Mouse (Mus musculus) fat pad, adult 2 months (tissue): ENCODE results near the gene Cnr2.

Experiments
- DNase-seq: peaks from one replicate; pipeline ENCODE4 v3.0.0-alpha.2; 2011; ENCODE audit warnings: low read depth, low spot score; ENCODE audit errors: extremely low read depth

The Cnr2 gene

DNA sequence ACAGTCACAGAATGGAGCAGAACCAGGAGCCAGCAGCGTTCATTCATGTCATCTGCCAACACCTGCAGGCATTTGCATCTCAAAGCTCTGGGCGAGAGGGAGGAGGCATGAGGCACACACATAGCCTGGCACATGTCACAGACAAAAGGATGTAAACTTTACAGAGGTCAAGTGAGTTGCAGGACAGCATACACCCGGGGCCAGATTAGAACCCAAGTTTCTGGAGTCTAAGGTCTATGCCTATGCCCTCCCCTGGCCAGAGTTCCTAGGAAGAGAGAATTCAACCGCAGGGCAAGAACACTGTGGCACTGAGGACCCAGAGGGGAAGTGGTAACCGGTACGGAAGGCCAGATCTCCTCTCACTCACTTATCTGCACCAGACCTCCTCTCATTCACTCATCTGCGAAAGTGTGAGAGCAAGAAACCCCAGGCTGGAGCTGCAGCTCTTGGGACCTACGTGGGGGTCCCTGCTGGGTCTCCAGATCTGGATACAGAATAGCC is at the start of gene Cnr2:
TSS of gene Cnr2 (plus strand) at position 324 of the 501 bp plus-strand sequence.
- DNase-seq = no peak

DNA sequence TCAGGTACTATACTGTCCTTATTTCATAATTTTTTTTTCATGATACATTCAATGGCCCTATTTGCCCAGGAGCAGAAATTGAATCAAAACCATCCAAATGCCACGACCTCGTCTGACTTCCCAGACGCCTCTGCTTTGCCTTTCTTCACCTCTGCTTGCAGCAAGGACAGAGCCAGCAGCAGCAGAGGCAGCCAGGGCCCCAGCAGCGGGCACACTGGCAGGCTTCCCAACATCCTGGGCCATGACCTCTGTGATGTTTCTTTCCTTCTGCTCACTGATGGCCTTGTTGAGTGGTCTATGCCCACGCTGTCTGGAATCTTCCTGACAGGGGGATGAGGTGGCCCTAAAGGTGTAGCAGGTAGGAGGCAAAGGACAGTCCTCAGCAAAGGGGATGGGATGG is 47.6 kb upstream of the Cnr2 start:
- no peak for DNase-seq

DNA sequence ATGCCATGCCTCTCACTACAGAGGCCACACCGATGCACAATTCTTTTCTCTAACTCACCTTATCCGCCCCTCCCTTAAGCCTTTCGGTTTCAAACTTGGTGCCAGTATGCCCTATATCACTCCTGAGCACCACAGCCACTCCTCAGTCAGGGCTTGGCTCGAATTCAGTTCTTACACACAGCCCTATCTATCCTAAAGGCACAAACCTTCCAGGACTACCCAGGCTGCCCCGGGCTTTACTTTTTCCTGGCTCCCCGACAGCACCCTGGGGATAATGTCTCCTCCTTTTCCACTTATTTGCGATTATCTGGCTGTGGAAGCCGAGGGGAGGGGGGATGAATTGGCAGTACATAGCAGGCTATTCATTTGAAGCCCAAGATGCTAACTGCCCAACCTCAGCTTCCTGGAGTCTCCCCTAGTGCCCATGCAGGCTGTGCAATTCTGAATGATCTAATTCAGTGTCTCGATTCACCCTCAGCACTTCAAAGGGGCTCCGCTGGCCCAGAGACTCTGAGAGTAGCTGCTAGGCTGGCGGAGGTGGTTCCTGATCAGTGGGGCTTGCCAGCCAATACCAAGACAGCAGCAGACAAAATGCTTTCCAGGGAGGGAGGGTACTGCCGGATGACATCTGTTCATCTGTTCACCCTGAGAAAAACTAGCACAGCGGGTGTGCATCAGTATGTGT is 44.6 kb upstream of the Cnr2 start:
- no peak for DNase-seq

DNA sequence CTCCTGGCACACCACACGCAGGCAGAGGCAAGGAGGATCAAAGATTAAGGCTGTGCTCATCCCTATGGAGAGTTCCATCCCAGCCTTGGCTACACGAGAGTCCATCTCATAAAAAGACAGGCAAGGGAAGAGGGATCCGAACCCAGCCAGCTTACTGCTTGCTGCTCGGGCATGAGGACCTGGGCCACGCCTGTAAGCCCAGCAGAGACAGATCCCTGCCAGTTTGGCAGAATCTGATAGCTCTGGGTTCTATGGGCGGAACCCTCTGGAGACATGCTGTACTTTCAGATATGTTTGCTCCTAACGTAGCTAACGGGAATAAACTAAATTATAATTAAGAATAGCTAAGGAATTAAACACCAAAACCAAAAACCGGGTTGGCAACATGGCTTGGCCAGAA is 43.3 kb upstream of the Cnr2 start:
- DNase-seq = no peak

DNA sequence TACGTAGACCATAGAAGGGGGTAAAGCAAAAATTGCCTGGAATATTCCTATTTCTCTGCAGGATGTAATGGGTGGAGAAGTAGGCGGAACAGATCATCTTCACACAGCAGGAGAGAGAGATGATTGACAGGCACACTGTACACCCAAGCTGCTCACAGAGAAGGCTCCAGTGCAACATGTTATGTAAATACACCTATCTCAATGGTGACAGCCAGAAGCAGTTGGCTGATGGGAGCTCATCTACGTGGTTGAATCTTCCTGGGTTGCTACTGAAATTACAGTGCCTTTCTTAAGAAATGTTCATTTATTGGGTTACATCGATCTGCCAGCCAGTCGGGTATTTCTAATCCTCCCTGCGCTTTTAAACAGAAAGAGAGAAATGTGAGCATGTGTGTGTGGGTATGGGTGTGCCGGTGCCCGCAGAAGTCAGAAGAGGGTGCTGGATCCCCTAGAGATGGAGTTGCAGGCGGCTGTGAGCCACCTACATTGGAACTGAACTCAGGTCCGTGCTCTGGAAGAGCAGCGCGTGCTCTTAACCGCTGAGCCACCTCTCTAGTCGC is 41.1 kb upstream of the Cnr2 start:
- no peak for DNase-seq

DNA sequence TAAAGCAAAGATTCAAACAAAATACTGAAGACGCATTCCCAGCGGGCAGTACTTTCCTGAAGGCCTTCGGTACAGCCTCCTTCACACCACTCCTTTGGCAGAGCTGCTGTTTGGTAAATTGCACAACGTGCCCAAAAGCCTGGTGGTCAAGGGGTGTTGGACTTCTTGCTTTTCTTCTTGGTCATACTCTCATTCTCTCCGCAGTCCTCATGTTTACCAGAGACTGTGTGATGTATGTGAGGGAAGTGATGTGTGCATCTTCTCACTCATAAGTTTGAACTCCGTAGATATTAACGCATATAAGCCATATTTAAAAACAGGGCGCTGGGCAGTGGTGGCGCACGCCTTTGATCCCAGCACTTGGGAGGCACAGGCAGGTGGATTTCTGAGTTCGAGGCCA is 40.6 kb upstream of the Cnr2 start:
- DNase-seq = no peak

DNA sequence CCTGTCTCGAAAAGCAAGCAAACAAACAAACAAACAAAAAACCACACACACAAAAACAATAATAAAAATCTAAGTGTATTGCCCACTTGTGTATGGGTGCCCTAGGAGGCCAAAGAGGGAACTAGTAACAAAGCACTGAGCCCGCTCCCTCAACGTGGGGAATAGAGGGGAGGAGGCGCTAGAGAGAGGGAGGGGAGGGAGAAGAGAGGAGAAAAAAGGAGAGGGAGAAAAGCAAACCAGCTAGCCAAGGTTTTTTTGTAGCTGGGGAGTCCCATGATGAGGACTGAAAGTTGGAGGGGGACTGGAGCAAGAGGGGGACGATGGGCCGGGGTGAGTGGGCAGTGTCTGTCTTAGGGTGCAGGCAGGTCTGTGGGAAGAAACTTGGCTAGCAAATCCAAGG is 40.1 kb upstream of the Cnr2 start:
- no peak for DNase-seq

DNA sequence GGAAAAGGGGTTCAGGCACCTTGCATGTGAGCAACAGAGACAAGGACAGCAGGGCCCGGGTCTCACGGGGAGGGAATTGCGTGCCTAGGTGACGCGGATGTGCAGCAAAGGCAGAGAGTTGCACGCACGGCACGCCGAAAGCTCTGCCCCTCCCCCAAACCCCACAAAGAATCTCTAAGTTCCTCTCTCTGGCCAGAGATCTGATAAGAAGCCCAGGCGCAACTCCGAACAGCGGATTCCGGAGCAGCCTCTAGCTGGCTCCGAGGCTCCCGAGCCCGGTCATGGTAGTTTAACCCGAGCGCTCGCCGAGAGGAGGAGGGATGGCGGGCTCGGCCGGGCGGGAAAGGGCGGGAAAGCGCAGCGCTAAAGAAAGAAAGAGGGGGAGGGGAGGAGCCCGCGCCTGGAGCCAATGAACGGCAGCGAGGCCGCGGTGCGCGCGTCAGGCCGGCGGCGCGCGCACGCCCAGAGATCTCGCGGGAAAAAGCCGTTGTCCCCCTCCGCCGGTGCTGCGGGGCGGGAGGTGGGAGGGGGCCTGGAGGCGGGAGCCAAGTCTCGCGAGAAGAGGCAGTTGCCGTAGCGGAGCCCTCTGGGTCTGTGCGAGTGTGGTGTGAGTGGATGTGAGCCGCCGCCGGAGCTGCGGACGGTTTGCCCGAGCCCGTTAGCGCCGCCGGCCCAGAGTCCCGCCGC is 39.5 kb upstream of the Cnr2 start, which contains the start of gene Srsf10:
TSS of gene Srsf10 (plus strand) at position 212 of the 687 bp plus-strand sequence.
- no peak for DNase-seq

DNA sequence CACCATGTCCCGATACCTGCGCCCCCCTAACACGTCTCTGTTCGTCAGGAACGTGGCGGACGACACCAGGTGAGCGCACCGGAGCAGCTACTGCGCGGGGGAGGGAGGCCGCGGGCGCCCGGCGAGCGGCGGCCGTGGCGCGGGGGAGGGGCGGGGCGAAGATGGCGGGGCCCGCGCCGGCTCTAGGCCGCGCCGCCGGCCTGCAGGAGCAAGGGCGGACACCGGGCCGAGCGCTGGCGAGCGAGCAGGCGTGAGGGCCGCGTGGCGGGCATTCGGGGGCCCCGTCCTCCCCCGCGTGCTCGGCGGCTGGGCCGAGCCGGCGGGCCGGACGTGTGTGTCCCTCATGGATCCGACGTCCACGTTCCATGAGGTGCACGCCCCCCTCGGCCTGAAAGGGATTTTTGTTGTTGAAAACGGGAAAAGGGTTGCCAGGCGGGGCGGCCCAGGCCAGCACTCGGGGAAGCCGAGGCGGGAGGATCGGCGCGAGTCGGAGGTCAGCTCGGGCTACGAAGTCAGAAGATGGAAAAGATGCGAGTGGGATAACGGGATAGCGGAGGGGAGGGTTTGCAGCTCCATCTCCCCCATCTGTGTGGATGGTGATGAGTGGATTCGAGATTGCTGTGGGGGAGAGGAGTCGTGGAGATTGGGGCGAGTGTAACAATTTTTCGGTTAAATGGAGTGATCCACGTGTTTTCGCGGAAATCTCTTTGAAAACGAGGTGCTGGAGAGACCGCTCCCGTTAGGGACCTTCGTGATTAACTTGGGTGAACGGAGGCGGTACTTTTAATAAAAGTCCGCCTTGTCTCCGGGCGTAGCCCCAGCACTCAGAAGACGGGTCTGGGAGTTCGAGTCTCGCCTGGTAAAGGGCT is 38.7 kb upstream of the Cnr2 start:
- no peak for DNase-seq

DNA sequence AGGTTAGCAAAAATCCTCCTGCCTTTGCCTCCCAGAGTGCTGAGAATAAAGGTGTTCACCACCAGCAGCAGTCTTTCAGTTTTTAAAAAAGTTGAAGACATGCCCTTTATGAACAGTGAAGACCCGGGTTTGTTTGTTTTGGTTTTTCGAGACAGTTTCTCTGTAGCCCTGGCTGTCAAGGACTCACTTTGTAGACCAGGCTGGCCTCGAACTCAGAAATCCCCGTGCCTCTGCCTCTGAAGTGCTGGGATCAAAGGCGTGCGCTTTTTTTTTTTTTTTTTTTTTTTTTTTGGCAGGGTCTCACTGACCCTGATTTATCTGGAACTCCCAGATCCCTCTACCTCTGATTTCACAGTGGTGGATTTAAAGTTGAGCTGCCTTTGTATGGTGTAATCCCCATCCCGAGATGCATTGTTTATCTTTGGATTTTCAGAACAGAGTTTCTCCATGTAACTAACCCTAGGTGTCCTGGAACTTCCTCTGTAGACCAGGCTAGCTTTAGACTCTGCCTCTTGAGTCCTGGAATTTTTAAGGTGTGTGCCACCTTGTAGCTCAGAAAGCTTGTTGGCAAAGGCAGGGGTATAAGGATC is 37.5 kb upstream of the Cnr2 start:
- DNase-seq = peak; percentile 70

DNA sequence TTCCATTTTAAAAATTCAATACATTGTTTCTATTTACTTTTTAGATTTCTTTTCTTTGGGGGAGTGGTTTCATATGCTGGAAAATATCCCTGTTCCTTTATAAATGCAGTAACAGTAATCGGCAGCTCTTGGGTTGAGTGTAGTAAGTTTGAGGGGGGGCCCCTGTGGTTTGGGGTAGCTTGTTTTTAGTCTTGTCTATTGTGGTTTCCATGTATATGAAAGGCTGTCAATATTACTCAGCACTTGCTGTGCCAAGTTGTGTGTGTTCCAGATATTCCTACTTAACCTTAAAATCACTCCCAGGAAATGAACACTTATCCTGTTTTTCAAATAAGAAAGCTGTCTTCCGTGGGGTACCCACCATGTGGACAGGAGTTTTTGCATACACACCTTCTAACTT is 26.2 kb upstream of the Cnr2 start:
- no peak for DNase-seq

DNA sequence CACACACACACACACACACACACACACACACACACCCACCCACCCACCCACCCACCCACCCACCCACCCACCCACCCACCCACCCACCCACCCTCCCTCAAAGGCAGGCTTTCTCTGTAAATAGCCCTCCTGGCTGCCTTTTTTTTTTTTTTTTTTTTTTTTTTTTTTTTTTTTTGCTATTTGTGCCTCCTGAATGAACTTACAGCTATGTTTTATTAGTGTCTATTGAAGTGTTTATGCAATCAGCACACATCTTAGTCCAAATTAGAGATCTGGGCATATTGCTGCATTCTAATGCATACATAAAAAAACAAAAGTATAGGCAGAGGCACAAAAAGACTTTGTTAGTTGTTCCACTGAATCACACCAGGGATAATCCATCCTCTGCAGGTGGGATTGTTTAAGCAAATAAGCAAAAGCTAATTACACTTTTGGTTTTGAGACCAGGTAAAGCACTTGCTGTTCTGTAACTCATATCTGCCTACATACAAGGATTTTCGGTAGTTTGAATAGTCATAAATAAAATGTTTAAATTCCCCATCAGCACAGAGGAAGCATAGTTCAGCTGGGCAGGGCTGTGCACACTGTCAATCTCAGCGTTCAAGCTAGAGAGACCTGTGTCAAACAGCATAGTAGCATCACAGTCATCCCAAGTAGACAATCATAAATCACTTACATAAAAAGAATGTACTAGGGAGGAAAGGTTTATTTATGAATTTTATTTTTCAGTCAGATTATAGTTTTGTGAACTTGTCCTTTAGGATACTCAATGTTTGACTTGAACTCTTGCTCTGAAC is 24.8 kb upstream of the Cnr2 start:
- no peak for DNase-seq

DNA sequence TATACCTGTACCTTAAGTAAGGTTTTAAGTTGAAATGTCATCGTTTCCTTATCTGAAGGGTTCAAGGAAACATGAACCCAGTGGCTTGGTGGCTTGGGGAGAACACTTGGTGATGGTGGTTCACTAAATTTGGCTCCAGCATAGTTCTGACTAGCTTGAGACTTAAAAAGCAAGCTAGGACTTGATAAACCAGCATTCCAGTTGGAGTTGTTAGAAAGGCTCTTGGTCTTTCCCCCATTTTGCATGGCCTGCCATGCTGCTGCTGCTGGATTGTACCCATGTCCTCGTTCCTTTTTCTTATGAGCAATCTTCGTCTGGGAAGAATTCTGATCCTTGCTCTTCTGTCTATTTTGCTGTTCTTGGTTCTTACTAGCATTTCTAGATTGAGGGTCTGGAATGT is 23.2 kb upstream of the Cnr2 start:
- no peak for DNase-seq

DNA sequence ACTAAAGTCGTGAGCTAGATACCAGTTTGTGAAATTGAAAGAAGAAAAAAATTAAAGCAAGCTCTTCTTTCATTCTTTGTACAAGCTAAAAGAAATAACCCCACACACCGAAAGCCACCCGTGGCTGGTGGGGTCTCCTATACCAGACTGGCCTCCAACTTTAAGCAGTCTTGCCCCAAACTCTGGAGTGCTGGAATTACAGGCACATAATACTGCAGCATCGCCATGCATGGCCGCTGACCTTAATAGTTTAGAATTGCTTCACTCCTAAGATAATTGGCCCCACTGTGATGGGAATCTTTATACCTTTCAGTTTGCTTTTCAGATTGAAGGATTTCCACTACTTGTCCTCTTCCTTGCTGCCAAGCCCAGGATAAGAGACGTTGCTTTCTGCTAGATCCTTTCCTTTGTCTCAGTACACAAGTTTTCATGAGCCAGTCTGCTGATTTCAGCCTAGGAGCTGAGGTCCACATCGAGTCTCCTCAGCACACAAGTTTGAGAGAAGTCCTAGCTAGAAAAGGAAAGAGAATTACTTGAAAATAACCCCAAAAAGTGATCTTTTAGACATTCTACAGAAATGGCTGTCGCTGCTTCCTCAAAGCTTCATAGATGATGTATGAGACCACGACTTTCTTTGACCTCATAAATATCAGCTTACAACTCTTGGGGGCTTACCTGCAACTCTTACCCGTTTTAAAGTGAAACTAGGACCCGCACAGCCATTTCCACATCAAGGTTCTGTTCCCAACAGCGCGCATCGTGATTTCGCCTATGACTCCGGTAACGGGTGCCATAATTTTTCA is 22.4 kb upstream of the Cnr2 start:
- DNase-seq = no peak

DNA sequence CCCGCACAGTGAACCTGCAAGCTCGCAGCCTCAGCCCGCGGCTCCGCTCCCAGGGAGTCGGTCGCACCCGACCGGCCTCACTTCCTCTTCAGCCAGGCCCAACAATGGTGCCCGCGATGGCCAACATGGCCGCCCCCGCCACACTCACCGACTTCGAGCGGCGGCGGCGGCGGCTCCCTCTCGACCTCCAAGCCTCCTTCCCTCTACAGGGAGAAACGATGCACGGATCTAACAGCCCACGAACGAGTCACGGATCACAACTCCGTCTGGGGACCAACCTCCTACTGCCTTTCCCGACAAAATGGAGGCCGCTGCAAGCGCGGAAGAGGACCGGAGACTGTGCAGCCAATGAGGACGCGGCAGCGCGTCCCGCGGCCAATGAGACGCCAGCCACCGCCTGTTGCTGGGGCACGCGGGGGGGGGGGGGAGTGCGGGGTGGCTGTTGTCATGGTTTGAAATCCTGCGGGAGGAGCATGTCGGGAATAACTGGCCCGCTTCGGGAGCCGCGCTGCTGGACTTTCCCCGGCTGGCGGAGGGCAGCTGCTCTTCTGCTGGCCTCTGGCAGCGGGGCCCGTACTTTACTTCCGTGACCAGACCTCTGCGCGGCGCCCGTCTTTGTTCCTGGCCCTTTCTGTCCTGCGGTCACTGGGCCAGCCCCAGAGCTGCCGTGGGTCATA is 21.5 kb upstream of the Cnr2 start, which contains the start of gene Pnrc2:
TSS of gene Pnrc2 (minus strand) at position 325 of the 677 bp plus-strand sequence.
- DNase-seq = no peak

DNA sequence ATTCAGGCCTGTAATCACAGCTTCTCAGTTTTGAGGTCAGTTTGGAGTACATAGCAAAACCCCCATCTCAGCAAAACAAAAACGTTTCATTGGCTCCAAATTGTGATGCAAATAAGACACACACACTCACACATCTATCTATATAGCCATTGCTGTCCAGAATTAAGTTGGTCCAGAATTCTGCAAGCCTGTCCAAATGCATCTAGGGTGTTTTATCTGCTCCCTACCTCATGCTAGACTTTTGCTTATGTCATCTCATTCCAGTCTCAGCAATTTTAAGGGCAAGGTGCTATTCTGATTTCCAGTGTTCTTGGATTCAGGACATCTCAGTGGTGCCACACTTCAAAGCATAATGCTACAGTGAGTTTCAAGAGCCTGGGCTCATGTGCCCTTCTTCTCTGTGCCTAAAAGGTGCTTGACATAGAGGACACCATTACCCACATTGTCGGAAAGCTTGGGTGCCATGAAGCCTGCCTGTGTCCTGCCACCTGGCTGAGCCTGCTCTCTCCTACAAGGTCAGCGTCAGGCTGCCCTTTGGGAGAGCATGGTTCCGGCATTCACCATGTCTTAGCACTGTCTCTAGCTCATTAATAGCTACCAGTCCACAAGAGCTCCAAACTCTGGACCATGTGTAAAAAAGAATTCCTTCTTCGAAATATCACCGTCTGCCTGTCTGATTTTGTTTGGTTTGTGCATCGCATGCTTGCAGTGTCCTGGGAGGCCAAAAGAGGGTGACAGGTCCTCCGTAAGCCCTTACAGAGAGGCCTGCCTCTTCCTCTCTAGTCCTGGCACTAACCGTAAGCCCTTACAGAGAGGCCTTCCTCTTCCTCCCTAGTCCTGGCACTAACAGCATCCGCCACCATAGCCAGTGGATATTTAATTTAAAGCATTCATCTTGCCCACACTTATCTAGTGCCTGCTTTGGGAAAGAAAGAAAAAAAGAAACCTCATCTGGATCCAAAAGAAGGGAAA is 20.3 kb upstream of the Cnr2 start:
- DNase-seq = no peak

DNA sequence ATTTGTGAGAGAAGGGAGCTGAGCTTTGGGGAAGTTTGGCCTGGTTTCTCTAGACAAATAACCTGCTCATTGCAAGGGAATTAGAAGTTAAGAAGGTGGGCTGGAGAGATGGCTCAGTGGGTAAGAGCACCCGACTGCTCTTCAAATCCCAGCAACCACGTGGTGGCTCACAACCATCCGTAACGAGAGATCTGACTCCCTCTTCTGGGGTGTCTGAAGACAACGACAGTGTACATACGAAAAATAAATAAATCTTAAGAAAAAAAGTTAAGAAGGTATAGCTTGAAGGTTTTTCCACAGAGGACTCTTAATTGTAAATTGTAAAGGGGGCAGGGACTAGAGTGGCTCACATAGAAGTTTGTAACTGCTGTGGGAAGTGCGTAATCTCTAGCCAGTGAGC is 19.6 kb upstream of the Cnr2 start:
- DNase-seq = no peak
